Comparison of ENCODE assay signal across 8 mouse cellular contexts in the genomic region with DNA sequence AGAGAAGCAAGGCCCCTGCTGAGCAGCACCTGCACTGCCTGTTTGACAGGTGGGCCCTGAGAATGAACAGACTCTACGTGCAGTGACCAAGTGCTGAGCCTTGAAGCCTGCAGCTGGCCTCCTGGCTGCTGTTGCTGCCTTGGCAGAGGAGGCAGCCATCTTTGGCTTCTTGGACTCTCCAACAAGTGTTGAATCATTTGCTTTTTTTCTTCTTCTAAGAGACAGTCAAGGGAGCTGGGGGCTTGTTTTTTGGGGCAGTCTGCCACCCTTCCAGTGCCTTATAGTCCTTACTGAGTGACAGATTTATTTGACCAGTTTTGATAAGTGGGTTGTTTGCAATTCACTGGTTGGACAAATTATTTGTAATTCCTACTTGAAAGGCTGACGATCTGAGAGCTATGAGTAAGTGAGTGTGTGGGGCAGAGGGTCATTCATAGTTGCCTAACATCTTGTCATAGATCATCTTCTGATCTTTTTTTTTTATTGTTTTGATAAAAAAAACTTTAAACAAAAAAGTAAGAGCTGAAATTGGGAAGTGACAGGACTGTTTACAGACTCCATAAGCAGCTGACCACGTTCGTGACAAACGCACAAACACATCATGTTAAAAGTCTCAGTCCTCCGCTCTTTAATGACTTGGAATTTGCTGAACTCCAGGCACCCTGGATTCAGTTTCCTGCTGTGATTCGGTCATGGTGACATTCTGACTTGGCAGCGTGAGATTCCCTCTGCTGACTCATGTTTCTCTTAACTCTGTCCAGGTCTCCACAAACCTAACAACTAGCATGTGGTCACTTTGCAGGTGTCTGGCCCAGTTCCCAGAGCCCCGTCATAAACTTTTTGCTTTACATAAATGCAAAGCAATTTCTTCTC. TPM values are rescaled to one million over a fixed set of nuclear protein-coding genes. Genes with fewer than 3 reads are reported as not detected.
DNase-seq lines count a peak whose midpoint lies in the region; ATAC-seq lines count a peak whose summit lies in the region.
"Had no signal": no experiment of that assay in that cellular context is flagged by ENCODE, and none has a peak within 500 bp of the region (broad histone marks: within the 10 kb centered on the region; RNA-seq: fewer than 3 reads in every experiment).

No protein-coding gene starts in this region.

- no peak overlapping the region for H3K27ac ChIP-seq in limb, embryonic 13.5 days

- 28% methylated on average over 9 of the region's 9 CpGs for WGBS in limb, embryonic 13.5 days

- H3K4me2 ChIP-seq in limb, embryonic 13.5 days (replicated peaks), result 0 out of 2 replicates have a peak overlapping the region, but pooled peaks have one; percentile 14

- H3K4me1 ChIP-seq in limb, embryonic 13.5 days, result peaks cover 18% of the 10 kb centered on the region

- no peaks in the 10 kb centered on the region for H3K36me3 ChIP-seq in limb, embryonic 13.5 days

- peak; percentile 26 for DNase-seq in 3134 (ENCODE audit: extremely low read depth, insufficient read length, low spot score)
- DNase-seq in Muller cell, postnatal 12 days (ENCODE audit: inconsistent ontology term), result peak; percentile 57
- peak; percentile 54 to 79 for DNase-seq in cerebellum, postnatal 25 days
- DNase-seq in thymus, postnatal 25 days, result no peak
- DNase-seq in frontal cortex, postnatal 36 days (ENCODE audit: low spot score in 2 of 2), result no peak
- DNase-seq: layer of hippocampus, adult 9-11 months had no signal

- peak; percentile 81 for ATAC-seq in limb, embryonic 13.5 days (ENCODE audit: low FRiP score, low read depth)
- ATAC-seq in inflammation-experienced regulatory T-cells, adult 6 months, result no peak

- H3K4me3 ChIP-seq in limb, embryonic 13.5 days, result no peak overlapping the region

- H3K9me3 ChIP-seq in limb, embryonic 13.5 days, result no peaks in the 10 kb centered on the region

- H3K27me3 ChIP-seq in limb, embryonic 13.5 days, result no peaks in the 10 kb centered on the region

- no peak overlapping the region for H3K9ac ChIP-seq in limb, embryonic 13.5 days

RNA-seq across cellular contexts. Expression of gene Fermt1, which starts 47.2 kb away (rescaled TPM):
- 13.0 and 20.1 TPM in 2 replicates for polyA plus RNA-seq in limb, embryonic 13.5 days (2015; fragmentation: Nextera tagmentation; extraction: Ambion mirVana)
- polyA plus RNA-seq in inflammation-experienced regulatory T-cells, adult 6 months (2017; shearing (Covaris generic)), result under 1 TPM in 1 of 3 experiments, not detected in 2; 0.11 TPM

Comparison
In these comparisons a context has a peak if more than half of its experiments do, and no peak if none do; other contexts are left out.
1. DNase-seq: peak in 3134 (single experiment), Muller cell, postnatal 12 days (single experiment) and cerebellum, postnatal 25 days (2 of 2); none in thymus, postnatal 25 days (single experiment) and frontal cortex, postnatal 36 days (0 of 2).